Mouse (Mus musculus) stomach, postnatal 0 days (tissue): ENCODE measurements around the gene Myo5c. TPM values are rescaled to one million over a fixed set of nuclear protein-coding genes. Genes with fewer than 3 reads are reported as not detected.

ENCODE experiments used
- ATAC-seq: fragments of 200-750 bp; cut with Nextera tagmentation; 2 replicates; pipeline ENCODE4 v1.8.0; 2017; ENCODE audit not compliant: low FRiP score, low TSS enrichment
- DNase-seq: peaks from one replicate; pipeline ENCODE4 v3.0.0-alpha.2; 2016; ENCODE audit warnings: low spot score
- H3K27ac ChIP-seq: fragments of 300-500 bp; sonication (generic); replicated peaks from 2 replicates; pipeline ENCODE4 v1.5.1; 2014; ENCODE audit warnings: mild to moderate bottlenecking, control low read depth
- H3K27me3 ChIP-seq: fragments of 300-500 bp; sonication (generic); 2 replicates; pipeline ENCODE4 v1.6.1; 2014; ENCODE audit warnings: low read length; ENCODE audit not compliant: control insufficient read depth, insufficient read depth
- H3K36me3 ChIP-seq: fragments of 300-500 bp; sonication (generic); 2 replicates; pipeline ENCODE4 v1.6.1; 2014; ENCODE audit warnings: low read length, mixed read lengths; ENCODE audit not compliant: control insufficient read depth, insufficient read depth
- H3K4me1 ChIP-seq: fragments of 300-500 bp; sonication (generic); replicated peaks from 2 replicates; pipeline ENCODE4 v1.6.1; 2014; ENCODE audit warnings: antibody characterized with exemption; ENCODE audit not compliant: control insufficient read depth, insufficient read depth
- H3K4me2 ChIP-seq: fragments of 300-500 bp; sonication (generic); replicated peaks from 2 replicates; pipeline ENCODE4 v1.6.1; 2014; ENCODE audit warnings: low read depth, mild to moderate bottlenecking, control low read depth, moderate library complexity
- H3K4me3 ChIP-seq: fragments of 300-500 bp; sonication (generic); 2 replicates; pipeline ENCODE4 v1.5.1; 2014; ENCODE audit warnings: low read depth, low read length, control low read depth
- H3K9ac ChIP-seq: fragments of 300-500 bp; sonication (generic); 2 replicates; pipeline ENCODE4 v1.6.1; 2014; ENCODE audit warnings: mild to moderate bottlenecking, low read length, control low read depth, mixed read lengths
- H3K9me3 ChIP-seq: fragments of 300-500 bp; sonication (generic); 2 replicates; pipeline ENCODE4 v1.6.1; 2016; ENCODE audit warnings: low read length; ENCODE audit not compliant: control insufficient read depth
- CTCF ChIP-seq: IDR thresholded peaks from 2 replicates; pipeline ENCODE4 v1.5.1; 2016; ENCODE audit warnings: antibody characterized with exemption, low read depth, mild to moderate bottlenecking, moderate library complexity
- EP300 ChIP-seq: optimal IDR thresholded peaks from 2 replicates; pipeline ENCODE3; 2016; ENCODE audit warnings: antibody characterized with exemption
- WGBS: fragments of 180-500 bp; shearing (Covaris S2); extraction: QIAGEN DNeasy Blood & Tissue Kit; methylation state at CpG from one replicate; pipeline ENCODE4 v1.1.7; 2014; 5-methylcytosine and 5-hydroxymethylcytosine counted together
- polyA plus RNA-seq: library from polyadenylated mRNA; unstranded; fragments of >200 nt; fragmentation: Nextera tagmentation; extraction: Ambion mirVana; gene quantifications from 2 replicates; pipeline ENCODE4 v1.2.1, GENCODE M21; 2015

The Myo5c gene
- polyA plus RNA-seq, 1 experiment from 2014 or later, result 11.4 TPM

DNA sequence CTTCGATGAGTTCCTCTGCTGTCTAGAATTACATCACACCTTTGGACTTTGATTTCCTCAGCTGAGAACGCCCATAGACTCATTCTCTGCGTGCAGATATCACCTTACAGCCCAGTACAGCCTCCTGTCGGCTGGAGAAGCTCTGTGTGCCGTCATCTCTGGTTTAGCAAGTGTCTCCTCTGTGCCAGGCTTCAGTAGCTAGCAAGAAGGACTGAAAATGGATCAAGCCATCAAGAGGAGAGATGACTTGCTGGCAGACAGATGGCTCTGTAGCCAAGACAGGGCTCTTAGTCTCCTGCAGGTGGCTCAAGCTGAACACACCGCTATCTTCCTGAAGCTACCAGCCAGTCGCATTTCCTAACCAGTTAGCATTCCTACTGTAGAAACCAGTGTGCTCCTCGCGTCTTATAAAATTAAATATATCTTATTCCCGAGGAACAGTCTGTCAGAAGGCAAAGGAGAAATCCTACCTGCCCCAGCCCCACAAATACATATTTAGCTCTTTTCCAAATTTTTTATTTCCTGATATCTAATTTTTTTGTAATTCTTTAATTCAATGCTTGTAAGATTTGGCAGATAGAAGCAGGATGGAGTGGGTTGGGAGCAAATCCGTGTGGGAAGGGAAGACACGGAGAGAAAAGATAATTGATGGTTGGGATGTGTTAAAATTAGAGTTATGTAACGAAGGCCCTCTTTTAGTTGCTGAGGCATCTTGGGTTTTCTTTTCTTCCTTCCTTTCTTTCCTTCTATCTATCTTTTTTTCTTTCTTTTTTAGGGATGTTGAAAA is 90.5 kb downstream of the Myo5c start:
- Histone ChIP-seq H3K27me3 (no peaks in the 10 kb centered on the region), H3K4me3 (no peak overlapping the region), H3K9ac (no peak overlapping the region), H3K4me2 (no peak overlapping the region), H3K9me3 (no peaks in the 10 kb centered on the region), H3K4me1 (no peaks in the 10 kb centered on the region), H3K36me3 (no peaks in the 10 kb centered on the region), H3K27ac (no peak overlapping the region)
- DNase-seq (peak; percentile 21), ATAC-seq (peak; percentile 51; the same call in 1 of the 2 replicates)
- TF ChIP-seq CTCF (peak; percentile 32), EP300 (no peak)
- 68% methylated on average over 13 of the region's 13 CpGs for WGBS

DNA sequence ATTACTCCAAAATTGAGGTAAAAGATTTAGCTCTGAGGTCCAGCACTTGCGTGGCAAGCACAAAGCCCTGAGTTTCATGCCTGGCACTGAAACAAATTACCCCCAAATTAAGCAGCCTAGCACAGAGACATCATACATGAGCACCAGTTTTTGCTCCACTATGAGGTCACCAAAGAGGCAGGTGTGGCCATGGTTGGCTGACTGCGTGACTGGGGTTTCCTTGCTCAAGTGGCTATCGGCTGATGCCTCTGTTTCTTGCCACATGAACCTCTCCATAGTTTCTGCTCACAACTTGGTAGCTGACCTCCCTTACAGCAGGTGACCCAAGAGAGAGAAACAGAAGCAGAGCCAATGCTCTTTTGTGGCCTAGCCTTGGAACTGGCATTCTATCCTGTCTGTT is 96.2 kb downstream of the Myo5c start:
- Histone ChIP-seq H3K36me3 (peaks cover 10% of the 10 kb centered on the region), H3K4me1 (no peaks in the 10 kb centered on the region), H3K4me3 (no peak overlapping the region), H3K4me2 (no peak overlapping the region), H3K9me3 (no peaks in the 10 kb centered on the region), H3K27ac (no peak overlapping the region), H3K27me3 (no peaks in the 10 kb centered on the region), H3K9ac (no peak overlapping the region)
- ATAC-seq (no peak), DNase-seq (no peak)
- TF ChIP-seq EP300 (no peak), CTCF (no peak)
- WGBS, result 93% methylated on average over 3 of the region's 3 CpGs

DNA sequence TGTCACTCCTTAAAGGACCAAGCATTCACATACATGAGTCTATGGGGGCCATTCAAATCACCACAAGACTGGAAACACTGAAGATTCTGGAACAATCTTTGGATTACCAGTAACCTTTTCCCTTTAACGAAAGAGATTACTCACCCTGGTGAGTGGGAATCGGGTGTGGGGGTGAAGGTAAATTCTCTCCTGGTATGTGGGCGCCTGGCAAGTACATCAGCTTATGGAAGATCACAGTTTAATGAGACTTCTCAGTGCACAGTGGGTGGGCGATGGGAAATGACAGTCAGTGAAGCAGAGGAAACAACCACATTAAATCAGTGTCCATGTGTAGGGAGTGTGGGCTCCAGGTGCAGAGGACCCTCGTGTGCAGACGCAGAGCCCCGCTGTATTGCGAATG is 99.0 kb downstream of the Myo5c start:
- 93% methylated on average over 8 of the region's 8 CpGs for WGBS
- DNase-seq (no peak), ATAC-seq (no peak)
- Histone ChIP-seq H3K27me3 (no peaks in the 10 kb centered on the region), H3K9me3 (no peaks in the 10 kb centered on the region), H3K36me3 (peaks cover 17% of the 10 kb centered on the region), H3K4me3 (no peak overlapping the region), H3K27ac (no peak overlapping the region), H3K4me2 (no peak overlapping the region), H3K4me1 (no peaks in the 10 kb centered on the region), H3K9ac (no peak overlapping the region)
- TF ChIP-seq EP300 (no peak), CTCF (no peak)

DNA sequence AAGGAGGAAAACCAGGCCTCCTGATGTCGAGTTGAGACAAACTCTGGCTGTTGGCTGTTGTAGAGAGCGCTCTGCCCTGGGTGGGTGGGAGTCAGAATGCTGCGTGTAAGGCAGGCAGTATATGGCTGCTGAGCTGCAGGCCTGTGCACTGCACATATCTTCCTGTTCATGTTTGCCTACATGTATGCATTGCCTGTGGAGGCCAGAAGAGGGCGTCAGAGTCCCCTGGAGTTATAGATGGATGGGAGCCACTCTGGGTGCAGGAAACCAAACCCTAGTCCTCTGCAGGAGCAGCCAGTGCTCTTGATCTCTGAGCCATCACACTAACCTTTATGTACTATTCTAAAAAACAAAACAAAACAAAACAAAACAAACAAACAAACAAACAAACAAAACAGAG is 102.6 kb downstream of the Myo5c start:
- Histone ChIP-seq H3K27me3 (no peaks in the 10 kb centered on the region), H3K9me3 (no peaks in the 10 kb centered on the region), H3K27ac (no peak overlapping the region), H3K9ac (no peak overlapping the region), H3K4me1 (no peaks in the 10 kb centered on the region), H3K36me3 (peaks cover 24% of the 10 kb centered on the region), H3K4me3 (no peak overlapping the region), H3K4me2 (no peak overlapping the region)
- ATAC-seq (no peak), DNase-seq (no peak)
- TF ChIP-seq CTCF (peak; percentile 32), EP300 (no peak)
- 75% methylated on average over 4 of the region's 4 CpGs for WGBS

DNA sequence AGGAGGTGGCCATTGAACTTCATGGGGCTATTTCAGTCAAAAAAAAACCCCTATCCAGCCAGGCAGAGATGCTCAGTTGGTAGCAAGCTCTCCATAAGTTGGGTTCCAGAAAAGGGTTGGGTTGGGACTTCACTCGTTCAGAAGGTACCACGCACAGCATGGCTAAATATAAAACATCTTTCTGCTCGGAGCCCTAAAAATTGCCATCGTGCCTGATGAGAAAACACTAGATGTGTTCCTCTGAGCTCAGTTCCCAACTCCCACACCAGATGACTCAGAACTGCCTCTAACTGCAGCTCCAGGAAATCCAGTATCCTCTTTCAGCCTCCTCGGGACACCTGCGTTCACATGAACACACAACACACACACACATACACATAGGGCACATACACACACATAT is 106.2 kb downstream of the Myo5c start:
- WGBS, result 87% methylated on average over 6 of the region's 6 CpGs
- no peak for TF ChIP-seq EP300
- TF ChIP-seq CTCF, result no peak
- peaks cover 20% of the 10 kb centered on the region for H3K36me3 ChIP-seq
- no peak overlapping the region for H3K4me3 ChIP-seq
- ATAC-seq (no peak), DNase-seq (no peak)
- no peak overlapping the region for H3K27ac ChIP-seq
- H3K9ac ChIP-seq, result no peak overlapping the region
- H3K4me2 ChIP-seq, result no peak overlapping the region
- no peaks in the 10 kb centered on the region for H3K4me1 ChIP-seq
- no peaks in the 10 kb centered on the region for H3K9me3 ChIP-seq
- no peaks in the 10 kb centered on the region for H3K27me3 ChIP-seq

DNA sequence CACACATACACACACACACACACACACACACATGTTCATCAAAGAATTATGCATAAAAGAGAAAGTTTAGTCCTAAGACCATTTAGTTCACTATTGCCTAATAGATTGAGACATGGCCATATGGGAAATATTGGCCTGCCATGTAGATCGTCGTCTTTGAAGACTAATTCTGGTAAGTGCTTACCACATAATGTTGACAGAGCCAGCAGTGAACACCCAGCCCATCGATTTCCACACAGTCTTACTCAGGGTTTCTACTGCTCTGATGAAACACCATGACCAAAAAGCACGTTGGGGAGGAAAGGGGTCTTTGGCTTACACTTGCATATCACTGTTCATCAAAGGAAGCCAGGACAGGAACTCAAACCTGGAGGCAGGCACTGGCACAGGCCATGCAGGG is 110.6 kb downstream of the Myo5c start:
- no peak overlapping the region for H3K9ac ChIP-seq
- ATAC-seq (no peak), DNase-seq (no peak)
- H3K4me1 ChIP-seq, result no peaks in the 10 kb centered on the region
- TF ChIP-seq CTCF (no peak), EP300 (no peak)
- H3K9me3 ChIP-seq, result no peaks in the 10 kb centered on the region
- H3K4me3 ChIP-seq, result no peak overlapping the region
- no peaks in the 10 kb centered on the region for H3K27me3 ChIP-seq
- no peak overlapping the region for H3K4me2 ChIP-seq
- WGBS, result 72% methylated on average over 4 of the region's 4 CpGs
- peaks cover 8% of the 10 kb centered on the region; the same call in 1 of the 2 replicates for H3K36me3 ChIP-seq
- H3K27ac ChIP-seq, result no peak overlapping the region
